Mouse (Mus musculus) G1E (cell line): Measurements from ENCODE around the gene Wsb2. TPM values are rescaled to one million over a fixed set of nuclear protein-coding genes. Genes with fewer than 3 reads are reported as not detected.
"Not testable (repeated sequence)": the region's sequence is repeated elsewhere in the genome, so short reads cannot be mapped to it uniquely, and the experiment has no call there.

ENCODE experiments used
- ATAC-seq: 2 replicates; pipeline ENCODE4 v1.8.0; 2016; ENCODE audit warnings: mild to moderate bottlenecking; ENCODE audit not compliant: insufficient number of reproducible peaks, poor library complexity, low FRiP score, severe bottlenecking; ENCODE audit errors: extremely low read depth
- DNase-seq: peaks from one replicate; pipeline ENCODE4 v3.0.0; 2012; ENCODE audit warnings: low spot score
- H3K27me3 ChIP-seq: 2 replicates; pipeline ENCODE4 v1.6.1; 2012; ENCODE audit warnings: mild to moderate bottlenecking, low read length, inconsistent platforms; ENCODE audit not compliant: insufficient read depth
- H3K36me3 ChIP-seq: replicated peaks from 2 replicates; pipeline ENCODE3; 2012; ENCODE audit warnings: mild to moderate bottlenecking, inconsistent platforms
- H3K4me1 ChIP-seq: 2 replicates; pipeline ENCODE4 v1.6.1; 2012; ENCODE audit warnings: low read depth, low read length, inconsistent platforms, mixed read lengths; ENCODE audit not compliant: insufficient read depth
- H3K4me3 ChIP-seq: 2 replicates; pipeline ENCODE4 v1.5.1; 2012; ENCODE audit warnings: low read depth, mild to moderate bottlenecking, inconsistent platforms, low read length, moderate library complexity, mixed read lengths
- H3K9me3 ChIP-seq: replicated peaks from 2 replicates; pipeline ENCODE4 v1.6.1; 2012; ENCODE audit warnings: inconsistent platforms
- CTCF ChIP-seq: IDR thresholded peaks from 2 replicates; pipeline ENCODE4 v1.5.1; 2012; ENCODE audit warnings: low read depth, low read length, inconsistent platforms, mixed read lengths
- GATA1 ChIP-seq: IDR thresholded peaks from 2 replicates; pipeline ENCODE4 v1.6.1; 2012; ENCODE audit warnings: borderline replicate concordance, low read length, inconsistent platforms, mixed read lengths
- GATA2 ChIP-seq: IDR thresholded peaks from 2 replicates; pipeline ENCODE4 v1.6.1; 2012; ENCODE audit warnings: low read depth, low read length, inconsistent platforms, borderline replicate concordance
- POLR2AphosphoS5 ChIP-seq: IDR thresholded peaks from 2 replicates; pipeline ENCODE4 v1.6.1; 2012; ENCODE audit warnings: low read depth, low read length, inconsistent platforms; ENCODE audit not compliant: insufficient replicate concordance
- TAL1 ChIP-seq: conservative IDR thresholded peaks from 2 replicates; pipeline ENCODE4 v1.6.1; 2012; ENCODE audit warnings: low read depth, low read length, inconsistent platforms, mixed read lengths
- polyA plus RNA-seq: library from polyadenylated mRNA; stranded (reverse); fragments of >175 nt; gene quantifications from 2 replicates; pipeline ENCODE4 v1.2.3, GENCODE M21; 2012
- total RNA-seq, 2 experiments: library from RNA; stranded (forward) in 1 of 2; stranded (reverse) in 1 of 2; fragments of 200-1000 nt in 1 of 2; fragments of >200 nt in 1 of 2; fragmentation: Nextera tagmentation in 1 of 2; gene quantifications; 2 replicates each; pipeline ENCODE4 v1.2.3; 2014 to 2017

The Wsb2 gene
- total and polyA plus RNA-seq, 3 experiments: 26.3 to 69.3 (median 34.5) TPM

GRCm38 (mm10) chr5:117370592-117370991 is 13.5 kb downstream of the Wsb2 start:
- Histone ChIP-seq H3K27me3 (no peaks in the 10 kb centered on the region), H3K9me3 (no peaks in the 10 kb centered on the region), H3K4me1 (no peaks in the 10 kb centered on the region), H3K4me3 (no peak overlapping the region), H3K36me3 (peaks cover 97% of the 10 kb centered on the region)
- no peak for TF ChIP-seq POLR2AphosphoS5
- DNase-seq: no peak
- no peak for ATAC-seq

DNA sequence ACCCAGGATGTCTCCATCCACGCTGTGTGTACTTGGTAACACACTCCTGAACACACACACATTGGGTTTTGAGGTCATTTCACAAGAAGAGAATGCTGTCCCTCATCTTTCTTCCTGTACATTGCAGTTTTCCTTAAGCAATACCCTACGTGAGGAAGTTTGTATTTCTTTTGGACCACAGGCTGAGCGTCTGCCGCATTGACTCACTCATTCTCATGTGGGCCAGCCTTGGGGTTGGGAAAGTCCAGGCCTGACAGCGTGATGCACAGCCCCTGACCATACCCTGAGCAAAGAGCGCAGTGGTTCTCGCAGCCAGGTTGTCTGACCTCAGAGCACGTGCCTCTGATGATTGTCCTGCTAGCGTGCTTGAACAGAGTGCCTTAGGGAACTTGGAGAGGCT is 16.3 kb downstream of the Wsb2 start:
- Histone ChIP-seq H3K36me3 (peaks cover 93% of the 10 kb centered on the region), H3K4me3 (no peak overlapping the region), H3K4me1 (no peaks in the 10 kb centered on the region), H3K9me3 (no peaks in the 10 kb centered on the region), H3K27me3 (no peaks in the 10 kb centered on the region)
- TF ChIP-seq GATA1 (no peak), TAL1 (no peak), POLR2AphosphoS5 (no peak), GATA2 (no peak), CTCF (no peak)
- DNase-seq: no peak
- ATAC-seq: no peak

DNA sequence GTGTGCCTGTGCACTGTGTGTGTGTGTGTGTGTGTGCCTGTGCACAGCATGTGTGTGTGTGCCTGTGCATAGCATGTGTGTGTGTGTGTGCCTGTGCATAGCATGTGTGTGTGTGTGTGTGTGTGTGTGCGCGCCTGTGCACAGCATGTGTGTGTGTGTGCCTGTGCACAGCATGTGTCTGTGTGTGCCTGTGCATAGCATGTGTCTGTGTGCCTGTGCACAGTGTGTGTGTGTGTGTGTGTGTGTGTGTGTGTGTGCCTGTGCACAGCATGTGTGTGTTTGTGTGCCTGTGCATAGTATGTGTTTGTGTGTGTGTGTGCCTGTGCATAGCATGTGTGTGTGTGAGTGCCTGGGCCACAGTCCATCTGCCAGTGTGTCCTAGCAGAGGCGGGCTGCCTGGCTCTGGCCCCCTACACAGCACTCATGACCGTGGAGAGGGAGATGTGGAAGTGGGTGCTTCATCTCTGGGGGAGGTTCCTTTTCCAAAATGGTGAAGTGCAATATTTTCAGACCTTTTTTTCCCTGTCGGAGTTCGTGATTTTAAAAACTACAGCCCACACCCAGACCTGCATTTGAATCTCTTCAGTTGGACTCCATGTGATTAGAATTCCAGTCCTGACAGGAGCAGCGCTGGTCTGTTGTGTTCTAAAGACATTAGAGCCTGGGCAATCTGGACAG is 17.4 kb downstream of the Wsb2 start:
- H3K4me3 ChIP-seq: peak overlapping the region; percentile 28; the same call in 1 of the 2 replicates
- no peak for TF ChIP-seq GATA2
- TF ChIP-seq GATA1: no peak
- peak; percentile 70; the same call in 1 of the 2 replicates for TF ChIP-seq POLR2AphosphoS5
- no peaks in the 10 kb centered on the region for H3K9me3 ChIP-seq
- H3K4me1 ChIP-seq: no peaks in the 10 kb centered on the region
- H3K27me3 ChIP-seq: no peaks in the 10 kb centered on the region
- H3K36me3 ChIP-seq: peaks cover 93% of the 10 kb centered on the region
- ATAC-seq (no peak), DNase-seq (no peak)

GRCm38 (mm10) chr5:117376331-117376761 is 19.2 kb downstream of the Wsb2 start:
- no peak for TF ChIP-seq TAL1
- no peak for TF ChIP-seq CTCF
- no peak for TF ChIP-seq GATA2
- no peak for DNase-seq
- no peak for ATAC-seq
- Histone ChIP-seq H3K36me3 (peaks cover 93% of the 10 kb centered on the region), H3K9me3 (no peaks in the 10 kb centered on the region), H3K27me3 (no peaks in the 10 kb centered on the region), H3K4me1 (no peaks in the 10 kb centered on the region), H3K4me3 (no peak overlapping the region)

DNA sequence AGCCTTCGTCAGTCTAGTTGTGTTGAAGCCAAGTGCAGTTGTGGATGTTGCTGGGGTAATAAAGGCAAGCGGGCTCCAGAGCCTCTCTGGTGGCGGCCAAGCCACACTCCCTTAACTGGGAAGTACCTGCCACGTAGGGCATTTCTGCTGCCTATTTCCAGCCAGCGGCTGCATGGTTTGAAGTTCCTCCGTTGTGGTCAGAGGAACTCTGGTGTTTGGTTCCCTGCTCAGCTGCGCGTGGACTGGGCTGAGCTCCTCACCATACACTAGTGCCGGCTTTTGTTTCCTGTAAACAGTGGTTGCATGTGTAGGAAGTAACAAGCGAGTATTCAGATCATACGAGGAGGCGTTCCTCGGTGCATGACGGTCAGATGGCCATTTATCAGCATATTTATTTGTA is 20.6 kb downstream of the Wsb2 start:
- H3K27me3 ChIP-seq, H3K4me3 ChIP-seq, DNase-seq, H3K9me3 ChIP-seq, ATAC-seq: not testable (repeated sequence)
- Histone ChIP-seq H3K36me3 (peaks cover 93% of the 10 kb centered on the region), H3K4me1 (peaks cover 10% of the 10 kb centered on the region)

GRCm38 (mm10) chr5:117380199-117380598 is 23.1 kb downstream of the Wsb2 start:
- no peaks in the 10 kb centered on the region for H3K9me3 ChIP-seq
- H3K27me3 ChIP-seq: no peaks in the 10 kb centered on the region
- peaks cover 21% of the 10 kb centered on the region for H3K4me1 ChIP-seq
- H3K36me3 ChIP-seq: peaks cover 93% of the 10 kb centered on the region
- H3K4me3 ChIP-seq: no peak overlapping the region
- DNase-seq: no peak
- ATAC-seq: no peak
- no peak for TF ChIP-seq TAL1

- Histone ChIP-seq H3K4me1 (peaks cover 26% of the 10 kb centered on the region), H3K36me3 (peaks cover 93% of the 10 kb centered on the region), H3K27me3 (no peaks in the 10 kb centered on the region), H3K4me3 (no peak overlapping the region), H3K9me3 (no peaks in the 10 kb centered on the region)
- DNase-seq (no peak), ATAC-seq (no peak)
- TF ChIP-seq GATA2 (no peak), CTCF (no peak), TAL1 (no peak), GATA1 (no peak), POLR2AphosphoS5 (no peak)
Observed at GRCm38 (mm10) chr5:117381785-117382184, 24.7 kb downstream of the Wsb2 start.
